Mouse (Mus musculus): ENCODE data around the gene Gdf15.
"Not testable (repeated sequence)": the region's sequence is repeated elsewhere in the genome, so short reads cannot be mapped to it uniquely, and the experiment has no call there.

The Gdf15 gene

GRCm38 (mm10) chr8:70587955-70588354 lies 44.3 kb downstream of the Gdf15 start:
- DNase-seq (ENCODE audit: extremely low read depth, low read depth, low spot score): not testable (repeated sequence)

- no peak for DNase-seq (ENCODE audit: extremely low read depth, low read depth, low spot score)
These were observed 47.0 kb downstream of the Gdf15 start for GRCm38 (mm10) chr8:70585258-70585652.

GRCm38 (mm10) chr8:70584606-70585257 lies 47.5 kb downstream of the Gdf15 start:
- no peak for DNase-seq (ENCODE audit: extremely low read depth, low read depth, low spot score)

- no peak for DNase-seq (ENCODE audit: extremely low read depth, low read depth, low spot score)
These were observed 48.5 kb downstream of the Gdf15 start for GRCm38 (mm10) chr8:70583476-70584387.
